Mouse (Mus musculus) limb, embryonic 15.5 days (tissue): ENCODE data around the gene Twsg1. TPM values are rescaled to one million over a fixed set of nuclear protein-coding genes. Genes with fewer than 3 reads are reported as not detected.
A peak's percentile ranks its signal among the peaks of the same experiment; 100 is the strongest.

Experiments used
- ATAC-seq: fragments of 200-750 bp; cut with Nextera tagmentation; 2 replicates; pipeline ENCODE4 v1.8.0; 2017; ENCODE audit warnings: low read depth, moderate TSS enrichment; ENCODE audit not compliant: insufficient number of reproducible peaks, low FRiP score, low TSS enrichment
- H3K27ac ChIP-seq: fragments of 300-500 bp; sonication (generic); 2 replicates; pipeline ENCODE4 v1.5.1; 2015; ENCODE audit warnings: moderate library complexity, mild to moderate bottlenecking, inconsistent platforms
- H3K27me3 ChIP-seq: fragments of 300-500 bp; sonication (generic); 2 replicates; pipeline ENCODE4 v1.6.1; 2015; ENCODE audit warnings: inconsistent platforms
- H3K36me3 ChIP-seq: fragments of 300-500 bp; sonication (generic); 2 replicates; pipeline ENCODE4 v1.6.1; 2015; ENCODE audit warnings: inconsistent platforms
- H3K4me1 ChIP-seq: fragments of 300-500 bp; sonication (generic); 2 replicates; pipeline ENCODE4 v1.6.1; 2015; ENCODE audit warnings: inconsistent platforms
- H3K4me2 ChIP-seq: fragments of 300-500 bp; sonication (generic); 2 replicates; pipeline ENCODE4 v1.6.1; 2015; ENCODE audit warnings: mild to moderate bottlenecking, inconsistent platforms
- H3K4me3 ChIP-seq: fragments of 300-500 bp; sonication (generic); 2 replicates; pipeline ENCODE4 v1.5.1; 2015; ENCODE audit warnings: mild to moderate bottlenecking, inconsistent platforms
- H3K9ac ChIP-seq: fragments of 300-500 bp; sonication (generic); 2 replicates; pipeline ENCODE4 v1.6.1; 2015; ENCODE audit warnings: inconsistent platforms
- H3K9me3 ChIP-seq: fragments of 300-500 bp; sonication (generic); 2 replicates; pipeline ENCODE4 v1.6.1; 2016; ENCODE audit warnings: inconsistent platforms
- WGBS: fragments of 180-500 bp; shearing (Covaris S2); methylation state at CpG from one replicate; pipeline ENCODE4 v1.1.7; 2015; 5-methylcytosine and 5-hydroxymethylcytosine counted together
- polyA plus RNA-seq: library from polyadenylated mRNA; unstranded; fragments of >200 nt; fragmentation: Nextera tagmentation; extraction: Ambion mirVana; gene quantifications from 2 replicates; pipeline ENCODE4 v1.2.1, GENCODE M21; 2015

The Twsg1 gene
- polyA plus RNA-seq, 1 experiment from 2014 or later, result 150 TPM

DNA sequence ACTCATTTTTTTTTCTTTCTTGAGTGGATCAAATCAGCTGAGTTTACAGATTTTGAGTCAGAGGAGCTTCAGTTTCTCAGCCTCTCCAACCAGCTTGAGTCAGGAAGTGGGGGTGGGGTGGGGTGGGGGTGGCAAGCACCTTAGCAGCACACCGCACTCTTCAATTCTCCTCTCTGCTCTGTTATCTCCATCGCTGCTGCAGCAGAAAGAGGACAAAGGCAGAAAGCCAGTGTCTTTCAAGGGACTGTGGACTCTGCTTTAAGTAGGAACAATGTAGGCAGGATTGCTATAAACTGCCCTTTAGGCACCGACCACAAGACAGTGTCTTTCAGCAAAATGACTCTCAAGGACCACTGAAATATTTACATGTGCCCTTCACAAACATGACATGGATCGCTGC lies 2.9 kb upstream of the Twsg1 start:
- 71% methylated on average over 4 of the region's 4 CpGs for whole genome bisulfite sequencing
- Histone ChIP-seq H3K4me3 (no peak overlapping the region), H3K27me3 (no peaks in the 10 kb centered on the region), H3K9ac (no peak overlapping the region), H3K4me1 (peaks cover 10% of the 10 kb centered on the region), H3K9me3 (no peaks in the 10 kb centered on the region), H3K36me3 (no peaks in the 10 kb centered on the region; the same call in 1 of the 2 replicates), H3K4me2 (no peak overlapping the region), H3K27ac (no peak overlapping the region)
- no peak for ATAC-seq

DNA sequence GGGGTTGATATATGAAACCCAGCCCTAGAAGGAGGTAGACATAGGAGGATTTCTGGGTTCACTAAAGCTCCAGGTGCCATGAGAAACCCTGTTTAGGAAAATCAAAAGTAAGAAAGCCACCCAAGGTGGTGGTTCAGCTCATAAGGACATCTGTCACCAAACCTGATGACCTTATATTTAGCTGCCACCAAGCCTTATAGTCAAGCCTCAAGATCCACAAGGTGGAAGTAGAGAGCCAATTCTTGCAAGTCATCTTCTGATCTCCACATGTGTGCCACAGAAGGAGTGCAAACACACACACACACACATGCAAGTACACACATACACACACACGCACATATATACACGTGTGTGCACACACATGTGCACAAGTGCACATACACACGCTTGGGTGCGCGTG lies 1.1 kb upstream of the Twsg1 start:
- Histone ChIP-seq H3K4me1 (peaks cover 8% of the 10 kb centered on the region), H3K4me2 (no peak overlapping the region), H3K9ac (no peak overlapping the region), H3K27me3 (no peaks in the 10 kb centered on the region), H3K27ac (no peak overlapping the region), H3K9me3 (no peaks in the 10 kb centered on the region), H3K36me3 (peaks cover 13% of the 10 kb centered on the region), H3K4me3 (no peak overlapping the region)
- 87% methylated on average over 5 of the region's 5 CpGs for WGBS
- ATAC-seq, result no peak

DNA sequence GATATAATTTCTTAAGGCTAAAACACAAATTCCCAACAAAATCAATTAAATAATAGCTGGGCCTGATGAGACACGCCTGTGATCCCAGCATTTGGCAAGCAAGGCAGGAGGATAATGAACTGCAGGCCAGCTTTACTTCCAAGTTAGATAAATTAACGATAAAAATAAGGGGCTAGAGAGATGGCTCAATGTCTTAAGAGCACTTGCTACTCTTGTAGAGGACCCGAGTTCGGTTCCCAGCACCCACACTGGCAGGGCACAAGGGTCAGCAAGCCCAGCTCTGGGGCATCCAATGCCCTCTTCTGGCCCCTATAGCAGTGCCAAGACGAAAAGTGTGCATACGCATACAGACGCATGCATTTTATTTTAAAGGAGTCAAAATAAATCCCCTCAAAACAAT lies 843 bp downstream of the Twsg1 start:
- 22% methylated on average over 7 of the region's 7 CpGs for WGBS
- H3K27me3 ChIP-seq, result no peaks in the 10 kb centered on the region
- peaks cover 30% of the 10 kb centered on the region for H3K36me3 ChIP-seq
- peak overlapping the region; percentile 95 for H3K9ac ChIP-seq
- peak overlapping the region; percentile 94 for H3K4me3 ChIP-seq
- peaks cover 8% of the 10 kb centered on the region for H3K4me1 ChIP-seq
- no peaks in the 10 kb centered on the region for H3K9me3 ChIP-seq
- H3K27ac ChIP-seq, result peak overlapping the region; percentile 89
- no peak for ATAC-seq
- H3K4me2 ChIP-seq, result peak overlapping the region; percentile 46

DNA sequence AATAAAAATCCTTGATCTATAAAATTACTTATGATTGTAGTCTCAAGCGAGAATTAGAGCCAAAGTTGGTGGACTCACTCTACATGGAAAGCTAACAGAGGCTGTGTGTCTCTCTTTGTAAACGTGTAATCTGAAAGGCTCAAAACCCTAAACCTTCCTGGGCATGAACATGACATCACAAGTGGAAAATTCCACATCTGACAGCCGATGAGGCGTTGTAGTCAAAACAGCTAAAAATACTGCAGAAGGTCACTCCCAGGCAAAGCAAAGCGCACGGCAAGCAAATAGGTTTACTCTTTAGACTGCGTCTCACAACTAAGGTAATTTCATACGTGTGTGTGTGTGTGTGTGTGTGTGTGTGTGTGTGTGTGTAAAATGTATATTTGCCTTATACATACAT lies 3.7 kb downstream of the Twsg1 start:
- H3K27me3 ChIP-seq, result no peaks in the 10 kb centered on the region
- no peak overlapping the region for H3K27ac ChIP-seq
- no peak overlapping the region for H3K9ac ChIP-seq
- no peak overlapping the region for H3K4me3 ChIP-seq
- no peak for ATAC-seq
- peaks cover 33% of the 10 kb centered on the region for H3K36me3 ChIP-seq
- no peaks in the 10 kb centered on the region for H3K9me3 ChIP-seq
- H3K4me1 ChIP-seq, result peaks cover 8% of the 10 kb centered on the region
- WGBS, result 83% methylated on average over 8 of the region's 8 CpGs
- H3K4me2 ChIP-seq, result no peak overlapping the region

DNA sequence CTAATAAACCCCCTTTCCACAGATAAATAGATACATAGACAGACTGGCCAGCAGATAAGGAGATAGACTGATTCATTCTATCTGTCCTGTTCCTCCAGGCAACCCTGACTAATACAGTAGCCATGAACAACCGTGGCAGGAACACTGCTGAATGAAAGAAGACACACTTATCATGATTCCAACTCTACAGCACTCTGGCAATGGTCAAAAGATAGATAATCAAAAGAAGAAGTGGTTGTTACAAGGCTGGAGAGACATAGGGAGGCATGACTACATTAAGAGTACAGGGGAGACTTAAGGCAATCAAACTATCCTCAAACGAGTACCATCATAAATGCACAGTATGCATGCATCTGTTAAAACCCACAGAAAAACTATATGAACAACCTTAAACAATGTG lies 5.6 kb downstream of the Twsg1 start:
- H3K9me3 ChIP-seq, result no peaks in the 10 kb centered on the region
- H3K9ac ChIP-seq, result no peak overlapping the region
- H3K4me3 ChIP-seq, result no peak overlapping the region
- no peaks in the 10 kb centered on the region for H3K27me3 ChIP-seq
- no peak for ATAC-seq
- no peak overlapping the region for H3K4me2 ChIP-seq
- H3K27ac ChIP-seq, result no peak overlapping the region
- 91% methylated on average over 2 of the region's 2 CpGs for WGBS
- peaks cover 33% of the 10 kb centered on the region for H3K36me3 ChIP-seq
- peaks cover 12% of the 10 kb centered on the region for H3K4me1 ChIP-seq

DNA sequence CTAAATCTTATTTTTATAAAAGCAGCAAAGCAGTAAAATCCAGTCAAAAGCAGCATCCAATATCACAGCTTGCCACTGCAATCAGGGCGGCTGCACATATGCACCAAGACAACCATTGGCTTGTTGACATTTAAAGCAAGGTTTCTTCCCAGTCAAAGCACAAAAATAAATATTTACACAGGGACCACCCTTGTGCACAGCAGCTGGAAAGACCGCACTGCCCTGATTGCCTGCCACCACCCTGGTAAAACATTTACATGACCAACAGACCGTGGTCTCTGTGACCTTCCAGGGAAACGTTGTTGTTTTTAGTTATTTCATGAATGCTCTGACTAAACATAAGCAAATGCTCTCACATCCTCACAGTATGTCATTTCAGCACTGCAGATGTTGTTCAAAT lies 8.6 kb downstream of the Twsg1 start:
- Histone ChIP-seq H3K27ac (no peak overlapping the region), H3K27me3 (no peaks in the 10 kb centered on the region), H3K4me3 (no peak overlapping the region), H3K4me1 (peaks cover 17% of the 10 kb centered on the region), H3K9ac (no peak overlapping the region), H3K9me3 (no peaks in the 10 kb centered on the region), H3K4me2 (no peak overlapping the region), H3K36me3 (peaks cover 30% of the 10 kb centered on the region)
- WGBS, result 68% methylated on average over 4 of the region's 4 CpGs
- no peak for ATAC-seq

DNA sequence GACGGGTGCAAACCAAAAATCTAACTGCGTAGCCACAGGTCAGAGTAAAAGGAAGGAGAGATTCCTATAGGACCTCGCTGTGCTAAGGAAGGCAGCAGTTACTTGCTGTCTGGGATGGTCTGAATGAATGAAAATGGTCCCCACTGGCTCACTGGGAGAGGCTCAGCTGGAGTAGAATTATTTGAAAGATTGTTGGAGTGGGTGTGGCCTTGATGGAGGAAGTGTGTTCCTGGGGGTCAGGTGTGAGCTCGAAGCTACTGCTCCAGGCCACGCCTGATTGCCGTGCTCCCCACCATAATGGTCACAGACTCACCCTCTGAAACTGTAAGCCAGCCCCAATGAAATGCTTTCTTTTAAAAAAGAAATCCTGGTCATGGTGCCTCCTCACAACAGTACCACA lies 9.8 kb downstream of the Twsg1 start:
- WGBS, result 76% methylated on average over 6 of the region's 6 CpGs
- no peaks in the 10 kb centered on the region for H3K9me3 ChIP-seq
- peak overlapping the region; percentile 35; the same call in 1 of the 2 replicates for H3K27ac ChIP-seq
- H3K4me2 ChIP-seq, result no peak overlapping the region
- H3K4me3 ChIP-seq, result no peak overlapping the region
- peaks cover 17% of the 10 kb centered on the region for H3K4me1 ChIP-seq
- ATAC-seq, result no peak
- H3K9ac ChIP-seq, result no peak overlapping the region
- peaks cover 30% of the 10 kb centered on the region for H3K36me3 ChIP-seq
- no peaks in the 10 kb centered on the region for H3K27me3 ChIP-seq

DNA sequence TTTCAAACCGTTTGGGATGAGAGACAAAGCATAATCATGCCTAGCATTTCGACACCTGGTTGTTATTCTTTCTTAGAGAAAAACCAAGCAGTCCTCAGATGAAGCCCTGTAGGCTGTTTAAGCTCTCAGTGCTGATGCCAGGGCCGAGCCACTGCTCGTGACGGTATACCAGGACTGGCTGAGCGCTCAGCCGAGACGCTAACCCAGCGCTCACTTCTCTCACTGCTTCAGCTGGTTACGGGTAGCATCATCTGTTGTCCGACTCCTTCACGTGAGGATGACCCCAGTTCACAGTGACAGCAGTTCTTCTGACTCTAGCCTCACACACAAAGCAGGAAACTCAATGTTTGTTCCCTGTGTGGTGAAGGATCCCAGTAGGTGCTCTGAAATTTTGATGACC lies 10.8 kb downstream of the Twsg1 start:
- Histone ChIP-seq H3K36me3 (peaks cover 26% of the 10 kb centered on the region), H3K27ac (peak overlapping the region; percentile 70)

DNA sequence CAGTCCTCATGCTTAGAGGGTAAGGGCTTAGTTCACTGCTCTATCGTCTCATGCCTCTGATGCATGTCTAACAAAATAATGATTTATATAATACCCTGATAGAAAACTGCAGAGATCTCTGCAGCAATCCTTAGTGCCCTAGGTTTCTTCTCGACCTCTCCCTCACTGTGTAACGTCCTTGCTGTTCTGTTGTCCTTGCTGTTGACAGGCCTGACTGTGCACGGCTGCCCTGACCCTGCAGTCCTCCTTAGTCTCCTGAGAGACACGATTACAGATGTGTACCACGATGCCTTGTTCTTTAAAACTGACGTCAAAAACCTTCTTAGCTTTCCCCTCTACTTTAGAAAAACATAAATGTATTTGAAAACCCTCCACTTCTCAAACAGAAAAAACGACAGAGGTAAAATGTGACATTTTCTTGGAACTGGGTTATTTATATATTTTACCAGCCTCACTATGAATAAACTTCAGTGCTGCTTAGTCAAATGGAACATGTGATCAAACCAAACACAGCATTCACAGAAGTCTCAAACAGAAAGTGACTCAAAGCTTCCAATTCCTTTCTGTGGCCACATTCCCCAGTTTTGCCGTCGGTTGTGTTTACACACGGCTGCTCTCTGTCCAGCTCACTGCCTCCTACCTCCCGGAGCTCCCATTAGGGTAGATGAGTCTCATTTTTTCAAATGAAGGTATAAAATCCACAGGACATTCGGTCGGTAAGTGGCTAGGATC lies 11.4 kb downstream of the Twsg1 start:
- Histone ChIP-seq H3K4me2 (no peak overlapping the region; the same call in 1 of the 2 replicates), H3K27me3 (no peaks in the 10 kb centered on the region), H3K9ac (no peak overlapping the region), H3K4me1 (peaks cover 17% of the 10 kb centered on the region), H3K9me3 (no peaks in the 10 kb centered on the region), H3K4me3 (no peak overlapping the region), H3K36me3 (peaks cover 23% of the 10 kb centered on the region), H3K27ac (peak overlapping the region; percentile 70)
- WGBS, result 68% methylated on average over 14 of the region's 14 CpGs
- ATAC-seq, result no peak

More for the DNA sequence above, 10.8 kb downstream of the Twsg1 start:
- WGBS, result 78% methylated on average over 12 of the region's 12 CpGs
- H3K4me3 ChIP-seq, result no peak overlapping the region
- H3K9ac ChIP-seq, result no peak overlapping the region
- ATAC-seq, result no peak
- peaks cover 17% of the 10 kb centered on the region for H3K4me1 ChIP-seq
- H3K4me2 ChIP-seq, result no peak overlapping the region; the same call in 1 of the 2 replicates
- H3K9me3 ChIP-seq, result no peaks in the 10 kb centered on the region
- no peaks in the 10 kb centered on the region for H3K27me3 ChIP-seq

DNA sequence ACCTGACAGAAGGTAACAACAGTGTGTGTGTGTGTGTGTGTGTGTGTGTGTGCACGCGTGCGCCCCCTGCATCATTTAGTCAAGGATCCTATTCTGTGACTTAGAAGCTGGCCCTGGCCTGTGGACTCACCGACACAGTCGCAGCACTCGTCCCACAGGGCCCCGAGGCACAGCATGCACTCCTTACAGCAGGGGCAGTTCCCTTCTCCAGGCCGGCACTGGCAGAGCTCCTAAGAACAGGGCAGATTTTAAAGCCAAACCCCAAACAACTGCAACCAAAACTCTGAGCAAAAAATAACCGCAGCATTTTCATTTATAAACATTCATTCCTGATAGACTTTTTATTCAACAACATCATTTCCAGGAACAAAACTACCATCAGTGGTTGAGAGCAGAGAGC lies 13.4 kb downstream of the Twsg1 start:
- no peak overlapping the region for H3K4me2 ChIP-seq
- WGBS, result 88% methylated on average over 9 of the region's 9 CpGs
- H3K9ac ChIP-seq, result no peak overlapping the region
- H3K4me3 ChIP-seq, result no peak overlapping the region
- no peaks in the 10 kb centered on the region for H3K27me3 ChIP-seq
- peaks cover 17% of the 10 kb centered on the region for H3K4me1 ChIP-seq
- no peak for ATAC-seq
- H3K9me3 ChIP-seq, result no peaks in the 10 kb centered on the region
- peaks cover 38% of the 10 kb centered on the region for H3K36me3 ChIP-seq
- H3K27ac ChIP-seq, result no peak overlapping the region

DNA sequence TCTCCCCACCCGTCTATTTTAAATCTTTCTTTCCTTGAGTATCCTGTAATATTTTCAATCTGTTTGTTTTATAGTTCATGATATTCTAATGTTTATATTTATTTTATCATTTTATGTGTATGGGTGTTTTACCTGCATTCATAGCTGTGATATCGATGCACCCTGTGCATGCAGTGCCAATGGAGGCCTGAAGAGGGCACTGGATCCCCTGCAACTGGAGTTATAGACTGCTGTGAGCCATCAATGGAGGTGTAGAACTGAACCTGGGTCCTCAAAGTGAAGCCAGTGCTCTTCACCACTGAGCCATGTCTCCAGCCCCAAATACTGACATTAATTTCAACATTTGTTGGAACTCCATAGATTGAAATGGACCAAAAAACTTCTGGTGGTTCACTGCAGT lies 17.3 kb downstream of the Twsg1 start:
- Histone ChIP-seq H3K27me3 (no peaks in the 10 kb centered on the region), H3K9ac (no peak overlapping the region), H3K4me2 (no peak overlapping the region), H3K27ac (no peak overlapping the region), H3K4me1 (peaks cover 17% of the 10 kb centered on the region), H3K9me3 (no peaks in the 10 kb centered on the region), H3K36me3 (peaks cover 42% of the 10 kb centered on the region), H3K4me3 (no peak overlapping the region)
- no peak for ATAC-seq
- WGBS, result 96% methylated on average over 2 of the region's 2 CpGs

DNA sequence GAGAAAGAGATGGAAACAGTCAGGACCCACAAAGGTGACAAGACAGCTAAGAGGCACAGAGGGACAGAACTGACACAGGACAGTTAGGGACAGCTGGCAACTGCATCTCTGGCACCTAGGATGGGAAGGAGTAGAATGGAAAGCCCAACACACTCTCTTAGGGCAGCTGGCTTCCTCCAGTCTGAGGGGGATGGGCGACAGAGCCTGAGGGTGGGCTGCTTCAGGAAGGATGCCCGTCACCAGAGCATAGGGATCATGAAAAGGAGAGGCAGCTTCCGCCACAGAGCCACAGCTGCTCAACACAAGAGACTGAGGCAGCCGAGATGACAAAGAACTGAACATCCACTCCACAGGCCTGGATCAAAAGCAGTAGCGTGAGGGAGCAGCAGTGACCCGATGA lies 19.5 kb downstream of the Twsg1 start:
- Histone ChIP-seq H3K4me3 (no peak overlapping the region), H3K9ac (no peak overlapping the region), H3K4me1 (peaks cover 12% of the 10 kb centered on the region), H3K36me3 (peaks cover 49% of the 10 kb centered on the region), H3K27ac (peak overlapping the region; percentile 65; the same call in 1 of the 2 replicates), H3K4me2 (no peak overlapping the region), H3K27me3 (no peaks in the 10 kb centered on the region), H3K9me3 (no peaks in the 10 kb centered on the region)
- 49% methylated on average over 6 of the region's 6 CpGs for WGBS
- ATAC-seq, result no peak
